Mouse (Mus musculus): ENCODE measurements around the gene Cinp.
"Not testable (repeated sequence)": the region's sequence is repeated elsewhere in the genome, so short reads cannot be mapped to it uniquely, and the experiment has no call there.

The Cinp gene

GRCm38 (mm10) chr12:110861256-110861655 is 27.7 kb downstream of the Cinp start:
- intact Hi-C loops (cut with DNase I) = no loop called here

- intact Hi-C loops (cut with DNase I) = no loop called here
These were observed 28.7 kb downstream of the Cinp start for GRCm38 (mm10) chr12:110860293-110860692.

GRCm38 (mm10) chr12:110858681-110859080 is 30.3 kb downstream of the Cinp start:
- intact Hi-C loops (cut with DNase I) = not testable (repeated sequence)

GRCm38 (mm10) chr12:110857196-110857595 is 31.7 kb downstream of the Cinp start:
- intact Hi-C loops (cut with DNase I) = no loop called here

- intact Hi-C loops (cut with DNase I) = no loop called here
These were observed 33.9 kb downstream of the Cinp start for GRCm38 (mm10) chr12:110854786-110855737.

GRCm38 (mm10) chr12:110851923-110852322 is 37.0 kb downstream of the Cinp start:
- intact Hi-C loops (cut with DNase I) = no loop called here

DNA sequence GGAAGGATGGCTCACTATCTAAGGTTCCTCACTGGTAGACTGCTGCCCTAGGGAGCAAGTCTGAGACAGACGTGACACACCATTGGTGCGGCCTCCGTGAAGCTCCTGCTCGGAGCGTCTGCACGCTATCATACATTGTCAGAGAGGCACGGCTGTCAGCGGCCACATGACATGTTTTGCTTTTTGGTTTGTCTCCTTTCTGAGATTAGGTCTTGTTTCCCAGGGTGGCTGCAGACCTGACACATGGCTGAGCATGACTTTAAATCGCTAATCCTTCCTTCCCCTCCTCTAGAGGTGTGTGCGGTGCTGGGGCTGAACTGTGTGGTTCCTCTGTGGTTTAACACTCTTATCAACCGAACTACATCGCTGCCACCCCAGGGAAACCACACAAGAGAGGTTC is 37.5 kb downstream of the Cinp start:
- intact Hi-C loops (cut with DNase I) = no loop called here

GRCm38 (mm10) chr12:110850929-110851256 is 38.1 kb downstream of the Cinp start:
- intact Hi-C loops (cut with DNase I) = no loop called here

GRCm38 (mm10) chr12:110850010-110850928 is 38.7 kb downstream of the Cinp start, which contains the start of gene Zfp839:
Gene Zfp839 (plus strand): TSS chr12:110850253.
- intact Hi-C loops (cut with DNase I) = no loop called here

DNA sequence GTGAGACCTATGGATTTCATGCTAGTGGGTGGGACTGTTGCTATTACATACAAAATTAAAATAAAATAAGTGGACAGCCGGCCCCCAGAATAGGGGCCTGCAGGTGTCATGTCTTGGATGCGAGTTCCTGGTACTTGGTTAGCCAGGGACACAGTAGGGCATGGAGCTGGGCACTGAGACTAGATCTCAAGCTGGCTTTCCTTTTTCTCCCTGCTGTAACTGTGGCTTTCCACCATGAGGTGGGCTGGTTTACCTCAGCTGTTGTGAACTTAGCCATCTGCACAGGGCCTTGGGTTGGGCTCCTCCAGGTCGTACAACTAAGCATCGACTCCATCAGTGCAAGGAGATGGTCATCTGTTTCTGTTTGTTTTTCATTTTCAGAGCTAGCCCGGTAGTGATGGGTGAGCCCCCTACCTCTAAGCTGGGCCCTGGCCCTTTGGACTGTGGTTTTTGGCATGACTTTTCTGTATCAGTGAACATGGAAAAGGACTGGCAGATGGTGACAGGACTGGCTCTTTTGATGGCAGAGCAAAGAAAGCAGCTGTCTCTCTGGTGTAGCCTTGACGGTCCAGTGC is 42.7 kb downstream of the Cinp start:
- intact Hi-C loops (cut with DNase I) = loop anchor here (5.0 to 10.0 kb wide), 2 partner anchors 56 to 401 kb away; partner anchors contain the start of gene Ppp2r5c

GRCm38 (mm10) chr12:110845131-110845880 is 43.6 kb downstream of the Cinp start:
- intact Hi-C loops (cut with DNase I) = loop anchor here (5.0 to 10.0 kb wide), 2 partner anchors 57 to 401 kb away; partner anchors contain the start of gene Ppp2r5c

GRCm38 (mm10) chr12:110844227-110845130 is 44.5 kb downstream of the Cinp start:
- intact Hi-C loops (cut with DNase I) = loop anchor here (5.0 to 10.0 kb wide), 4 partner anchors 58 to 427 kb away; partner anchors contain the start of gene Ppp2r5c

GRCm38 (mm10) chr12:110843194-110844048 is 45.5 kb downstream of the Cinp start:
- intact Hi-C loops (cut with DNase I) = loop anchor here (5.0 to 10.0 kb wide), 3 partner anchors 246 to 426 kb away; partner anchors contain the start of gene Ppp2r5c

DNA sequence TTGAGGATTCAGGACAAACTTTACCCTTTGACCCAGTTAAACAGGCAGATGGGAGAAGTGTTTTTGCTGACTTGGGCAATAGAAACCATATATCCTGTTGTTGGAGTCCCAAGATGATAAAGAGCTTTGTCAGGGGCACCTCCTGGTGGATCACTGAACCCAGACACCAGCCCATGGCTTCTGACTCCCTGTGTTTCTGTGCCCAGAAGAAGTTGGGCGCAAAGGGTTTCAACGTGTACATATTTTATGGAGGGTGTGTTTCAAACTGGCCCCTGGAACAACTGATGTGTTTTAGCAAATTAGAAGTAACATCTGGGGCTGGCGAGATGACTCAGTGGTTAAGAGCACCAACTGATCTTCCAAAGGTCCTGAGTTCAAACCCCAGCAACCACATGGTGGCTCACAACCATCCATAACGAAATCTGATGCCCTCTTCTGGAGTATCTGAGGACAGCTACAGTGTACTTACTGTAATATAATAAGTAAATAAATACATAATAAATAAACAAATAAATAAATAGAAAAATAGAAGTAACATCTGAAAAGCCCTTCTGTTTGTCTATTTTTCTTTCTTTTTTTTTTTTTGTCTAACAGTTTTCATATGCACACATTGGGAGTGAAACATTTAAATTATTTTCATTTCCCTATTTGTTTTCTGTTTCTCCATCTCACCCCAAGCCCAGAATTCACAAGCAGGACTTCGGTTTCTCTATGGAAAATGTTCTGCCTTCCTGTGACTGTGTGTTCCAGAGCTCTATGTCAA is 47.0 kb downstream of the Cinp start:
- intact Hi-C loops (cut with DNase I) = loop anchor here (2.0 to 10.0 kb wide), 4 partner anchors 103 to 425 kb away; partner anchors contain the start of gene Ppp2r5c

DNA sequence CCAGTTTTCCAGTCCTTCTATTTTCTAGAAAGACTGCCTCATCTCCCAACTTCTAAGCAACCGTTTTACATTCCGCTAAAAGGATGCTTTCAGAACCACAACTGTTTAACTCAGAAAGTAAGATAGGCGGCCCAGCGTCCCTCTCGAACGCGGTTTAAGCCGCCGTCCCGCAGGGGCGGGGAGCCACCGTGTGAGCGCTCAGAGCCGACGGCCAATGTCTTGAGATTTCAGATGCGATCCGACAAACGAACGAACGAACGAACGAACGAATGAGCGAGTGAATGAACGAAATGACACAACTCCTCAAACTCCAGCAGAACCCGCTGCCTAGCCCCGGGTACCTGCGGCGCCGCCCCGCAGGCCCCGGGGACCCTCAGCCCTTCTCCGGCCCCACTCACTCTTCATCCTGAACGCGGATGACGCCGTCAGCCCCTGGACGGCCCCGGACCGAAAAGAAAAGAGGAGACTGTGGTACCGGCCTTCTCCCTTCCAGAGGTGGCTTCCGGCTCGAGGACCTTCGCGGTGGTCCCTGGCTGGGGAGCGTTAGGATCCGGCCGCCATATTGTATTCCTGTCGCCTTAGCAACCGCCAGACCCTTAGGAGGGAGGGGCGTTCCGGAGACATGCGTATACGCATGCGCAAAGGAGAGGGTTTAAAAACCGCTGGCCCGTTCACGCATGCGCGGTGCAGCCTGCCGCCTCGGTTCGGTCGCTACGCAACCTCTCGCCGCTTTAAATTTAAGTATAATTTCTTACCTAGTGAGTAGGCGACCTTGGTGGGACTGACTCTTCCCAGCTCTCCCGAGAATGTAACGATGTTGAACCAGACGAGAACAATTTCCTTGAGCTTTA is 48.4 kb downstream of the Cinp start, which contains the start of gene Mok:
TSS of gene Mok (minus strand) at position 592 of the 851 bp plus-strand sequence.
- intact Hi-C loops (cut with DNase I) = loop anchor here (2.0 to 10.0 kb wide), 4 partner anchors 102 to 423 kb away; partner anchors contain the start of gene Ppp2r5c

DNA sequence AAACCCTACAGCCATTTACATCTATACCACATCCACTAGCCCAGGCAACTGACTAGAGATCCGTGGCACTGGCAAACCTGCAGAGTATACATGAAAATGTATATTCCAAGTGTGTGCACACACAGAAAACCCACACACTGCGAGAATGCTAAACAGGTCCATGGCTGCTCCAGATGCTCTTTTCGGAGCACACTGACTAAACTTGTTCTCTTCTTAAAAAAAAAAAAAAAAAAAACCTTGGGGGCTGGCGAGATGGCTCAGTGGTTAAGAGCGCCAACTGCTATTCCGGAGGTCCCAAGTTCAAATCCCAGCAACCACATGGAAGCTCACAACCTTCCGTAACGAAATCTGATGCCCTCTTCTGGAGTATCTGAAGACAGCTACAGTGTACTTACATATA is 51.1 kb downstream of the Cinp start:
- intact Hi-C loops (cut with DNase I) = no loop called here
